Mouse (Mus musculus): ENCODE data around the gene Gab3.

GRCm38 (mm10) chrX:75129474-75129873 is 44.2 kb upstream of the Gab3 start:
- TF ChIP-seq CTCF (conservative IDR thresholded peaks at IDR 0.05; ENCODE audit: insufficient read depth, insufficient read length, low read depth, low read length) (no peak), POLR2A (IDR thresholded peaks at IDR 0.05; ENCODE audit: low read depth, low read length) (no peak)
